Mouse (Mus musculus) heart, adult 2 months (tissue): ENCODE results near the gene Timeless.

Experiments used
- CTCF ChIP-seq: fragments of 200-600 bp; IDR thresholded peaks from 2 replicates; pipeline ENCODE4 v1.8.1; 2022; ENCODE audit warnings: antibody characterized with exemption, mild to moderate bottlenecking, moderate library complexity
- EP300 ChIP-seq: fragments of 200-500 bp; IDR thresholded peaks from 2 replicates; pipeline ENCODE4 v1.6.1; 2011; ENCODE audit warnings: low read depth, low read length, control low read depth; ENCODE audit not compliant: insufficient read depth
- POLR2A ChIP-seq: fragments of 200-500 bp; IDR thresholded peaks from 2 replicates; pipeline ENCODE4 v1.6.1; 2011; ENCODE audit warnings: mild to moderate bottlenecking, low read depth, low read length, control low read depth; ENCODE audit not compliant: insufficient read depth

GRCm38 (mm10) chr10:128232420-128232985 is 638 bp downstream of the Timeless start:
- TF ChIP-seq CTCF, result peak; percentile 89
- TF ChIP-seq POLR2A, result no peak
- TF ChIP-seq EP300, result no peak
